Mouse (Mus musculus) lung, adult 2 months (tissue): Measurements from ENCODE around the gene Iffo1.

Experiments used
- CTCF ChIP-seq: fragments of 200-500 bp; IDR thresholded peaks from 2 replicates; pipeline ENCODE4 v1.5.1; 2011; ENCODE audit warnings: mild to moderate bottlenecking, low read length, control low read depth; ENCODE audit not compliant: insufficient read depth
- POLR2A ChIP-seq: fragments of 200-500 bp; IDR thresholded peaks from 2 replicates; pipeline ENCODE4 v1.6.1; 2011; ENCODE audit warnings: low read depth, mild to moderate bottlenecking, control low read depth, low read length, borderline replicate concordance; ENCODE audit errors: extremely low read depth

DNA sequence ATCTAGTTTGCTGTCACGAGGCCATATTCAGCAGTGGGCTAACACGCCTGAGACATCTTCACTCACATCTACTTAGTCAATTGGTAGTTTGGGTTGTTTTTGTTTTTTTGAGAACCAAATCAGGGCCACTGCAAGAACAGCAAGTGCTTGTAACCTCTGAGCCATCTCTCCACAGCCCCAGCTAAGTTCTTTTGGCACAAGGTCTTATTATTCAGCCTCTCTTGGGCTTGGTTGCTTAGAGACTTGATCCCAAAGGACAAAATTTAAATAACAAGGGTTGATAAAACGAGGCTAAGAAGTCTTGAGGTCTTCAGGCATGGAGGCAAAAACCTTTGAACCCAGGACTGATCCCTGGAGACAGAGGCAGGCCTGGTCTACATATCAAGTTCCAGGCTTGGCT lies 51.3 kb downstream of the Iffo1 start:
- no peak for TF ChIP-seq CTCF
- no peak for TF ChIP-seq POLR2A
